Mouse (Mus musculus): ENCODE measurements around the gene Glmn. TPM values are rescaled to one million over a fixed set of nuclear protein-coding genes. Genes with fewer than 3 reads are reported as not detected.

Gene Glmn
- total and polyA plus RNA-seq, 3 experiments, result 11.6 to 29.1 (median 28.2) TPM

- no peak overlapping the region for H3K4me2 ChIP-seq (ENCODE audit: insufficient read depth, low read depth, poor library complexity, severe bottlenecking)
- dilution Hi-C loops (cut with MboI; ENCODE audit: extremely low pct_ligation_motif_present, extremely low pct_unique_long_range_greater_than_20kb, low sequenced_read_pairs) (no loop called here), in situ Hi-C loops (cut with MboI; ENCODE audit: low pct_ligation_motif_present, low pct_unique_long_range_greater_than_20kb, low sequenced_read_pairs) (no loop called here)
- H3K27me3 ChIP-seq (replicated peaks), result no peaks in the 10 kb centered on the region
- H3K4me1 ChIP-seq (ENCODE audit: control insufficient read depth in 1 of 2, insufficient read depth in 2 of 2), result peaks cover 0 to 6% of the 10 kb centered on the region in 2 experiments; a peak in 1 of 4 replicates
- no peaks in the 10 kb centered on the region for H3K9me3 ChIP-seq (replicated peaks; ENCODE audit: low read length)
- no peak overlapping the region for H3K4me3 ChIP-seq (replicated peaks in 1 of 3; ENCODE audit: low read depth in 2 of 3, low read length in 2 of 3, poor library complexity in 1 of 3)
- no peak overlapping the region for H3K27ac ChIP-seq (ENCODE audit: insufficient read depth, low read depth)
- no peak overlapping the region for H3K9ac ChIP-seq (ENCODE audit: insufficient read depth, low read depth)
- H3K36me3 ChIP-seq (replicated peaks in 1 of 2; ENCODE audit: control insufficient read depth in 1 of 2, insufficient read depth in 1 of 2, low read length in 1 of 2), result peaks cover 21 to 46% of the 10 kb centered on the region in 2 experiments
- TF ChIP-seq USF1 (IDR thresholded peaks at IDR 0.05; ENCODE audit: low read depth, low read length) (no peak), MYC (IDR thresholded peaks at IDR 0.05; ENCODE audit: low read depth, low read length) (no peak), TCF12 (IDR thresholded peaks at IDR 0.05; ENCODE audit: low read depth, low read length) (no peak), ELF1 (IDR thresholded peaks at IDR 0.05; ENCODE audit: low read depth, low read length) (no peak), HCFC1 (IDR thresholded peaks at IDR 0.05; ENCODE audit: low read depth, low read length) (no peak), MEF2A (IDR thresholded peaks at IDR 0.05; ENCODE audit: borderline replicate concordance, low read depth, low read length) (no peak), RCOR1 (conservative IDR thresholded peaks at IDR 0.05; ENCODE audit: low read depth, low read length) (no peak), UBTF (IDR thresholded peaks at IDR 0.05; ENCODE audit: low read depth, low read length) (no peak), MAZ (IDR thresholded peaks at IDR 0.05; ENCODE audit: low read depth, low read length) (no peak), ETS1 (conservative IDR thresholded peaks at IDR 0.05; ENCODE audit: low read depth, low read length) (no peak)
- DNase-seq (ENCODE audit: extremely low read depth), result no peak
- no peaks in the 10 kb centered on the region for H3K79me2 ChIP-seq (replicated peaks; ENCODE audit: control insufficient read depth, extremely low read depth, insufficient read depth, poor library complexity, severe bottlenecking)
These were observed 49.7 kb downstream of the Glmn start for GRCm38 (mm10) chr5:107547955-107548354.

GRCm38 (mm10) chr5:107545927-107546326, 51.8 kb downstream of the Glmn start:
- Histone ChIP-seq H3K4me2 (ENCODE audit: insufficient read depth, low read depth, poor library complexity, severe bottlenecking) (no peak overlapping the region), H3K36me3 (replicated peaks in 1 of 2; ENCODE audit: control insufficient read depth in 1 of 2, insufficient read depth in 1 of 2, low read length in 1 of 2) (peaks cover 13 to 31% of the 10 kb centered on the region in 2 experiments), H3K9ac (ENCODE audit: insufficient read depth, low read depth) (no peak overlapping the region), H3K9me3 (replicated peaks; ENCODE audit: low read length) (no peaks in the 10 kb centered on the region), H3K79me2 (replicated peaks; ENCODE audit: control insufficient read depth, extremely low read depth, insufficient read depth, poor library complexity, severe bottlenecking) (no peaks in the 10 kb centered on the region), H3K27me3 (replicated peaks) (no peaks in the 10 kb centered on the region), H3K4me3 (replicated peaks in 1 of 3; ENCODE audit: low read depth in 2 of 3, low read length in 2 of 3, poor library complexity in 1 of 3) (no peak overlapping the region), H3K4me1 (ENCODE audit: control insufficient read depth in 1 of 2, insufficient read depth in 2 of 2) (peaks cover 4 to 22% of the 10 kb centered on the region in 2 experiments; a peak in 3 of 4 replicates), H3K27ac (ENCODE audit: insufficient read depth, low read depth) (no peak overlapping the region)
- dilution Hi-C loops (cut with MboI; ENCODE audit: extremely low pct_ligation_motif_present, extremely low pct_unique_long_range_greater_than_20kb, low sequenced_read_pairs) (no loop called here), in situ Hi-C loops (cut with MboI; ENCODE audit: low pct_ligation_motif_present, low pct_unique_long_range_greater_than_20kb, low sequenced_read_pairs) (no loop called here)
- TF ChIP-seq USF2 (conservative IDR thresholded peaks at IDR 0.05; ENCODE audit: low read depth, low read length) (no peak), ZKSCAN1 (IDR thresholded peaks at IDR 0.05; ENCODE audit: borderline replicate concordance, low read depth, low read length) (no peak), BHLHE40 (IDR thresholded peaks at IDR 0.05; ENCODE audit: low read depth, low read length) (no peak), GABPA (IDR thresholded peaks at IDR 0.05; ENCODE audit: insufficient replicate concordance, low read depth, low read length) (no peak), MYC (IDR thresholded peaks at IDR 0.05; ENCODE audit: low read depth, low read length) (no peak), POLR2AphosphoS2 (IDR thresholded peaks at IDR 0.05; ENCODE audit: low read depth, low read length) (no peak)
- no peak for DNase-seq (ENCODE audit: extremely low read depth)

Data from CH12.LX (cell line).